Mouse (Mus musculus): ENCODE measurements around the gene Celsr3.
A peak's percentile ranks its signal among the peaks of the same experiment; 100 is the strongest.

Gene Celsr3

GRCm38 (mm10) chr9:108854241-108854696, 28.1 kb downstream of the Celsr3 start:
- peak; percentile 58 to 72 for DNase-seq (ENCODE audit: low spot score in 2 of 2)

- no peak for DNase-seq (ENCODE audit: low spot score in 2 of 2)
These were observed 29.2 kb downstream of the Celsr3 start for GRCm38 (mm10) chr9:108855335-108855734.

GRCm38 (mm10) chr9:108858792-108859527, 32.8 kb downstream of the Celsr3 start:
- DNase-seq (ENCODE audit: low spot score in 2 of 2), result no peak

Data from spleen, postnatal 14 days (tissue).